Mouse (Mus musculus): ENCODE results near the gene Gcnt2. TPM values are rescaled to one million over a fixed set of nuclear protein-coding genes. Genes with fewer than 3 reads are reported as not detected.
A peak's percentile ranks its signal among the peaks of the same experiment; 100 is the strongest.
"Not testable (repeated sequence)": the region's sequence is repeated elsewhere in the genome, so short reads cannot be mapped to it uniquely, and the experiment has no call there.

Gene Gcnt2
- total RNA-seq, 1 experiment from 2014 or later: 97.6 TPM

DNA sequence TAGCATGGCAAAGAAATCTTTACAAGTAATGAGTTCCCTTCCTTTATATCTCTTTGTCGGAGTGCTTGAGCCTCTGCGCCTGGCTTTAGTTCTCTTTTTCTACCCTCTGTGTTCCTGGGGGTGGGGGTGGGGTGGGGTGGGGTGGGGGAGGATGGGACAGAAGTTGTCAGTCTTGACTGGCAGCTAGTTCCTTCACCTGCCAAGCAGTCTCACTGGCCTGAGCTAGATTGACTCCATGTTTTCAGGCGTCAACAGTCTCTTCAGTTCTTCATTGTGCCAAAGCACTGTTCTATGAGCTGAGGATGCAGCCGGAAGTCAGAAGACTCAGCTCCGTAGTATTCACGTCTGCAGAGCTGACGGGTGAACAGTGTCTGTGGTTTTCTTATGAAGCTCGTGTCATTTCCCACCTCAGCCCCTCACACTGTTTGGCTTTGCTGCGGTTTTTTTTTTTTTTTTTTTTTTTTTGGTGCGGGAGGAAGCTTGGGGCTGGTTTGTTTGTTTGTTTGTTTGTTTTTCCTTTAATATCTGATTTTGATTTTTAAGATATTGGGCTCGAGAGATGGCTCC is 62.8 kb downstream of the Gcnt2 start:
- 0 out of 2 replicates have a peak, but pooled peaks have one; percentile 6 for ATAC-seq (replicated peaks; ENCODE audit: insufficient number of reproducible peaks, low FRiP score, low TSS enrichment, poor library complexity, severe bottlenecking)

DNA sequence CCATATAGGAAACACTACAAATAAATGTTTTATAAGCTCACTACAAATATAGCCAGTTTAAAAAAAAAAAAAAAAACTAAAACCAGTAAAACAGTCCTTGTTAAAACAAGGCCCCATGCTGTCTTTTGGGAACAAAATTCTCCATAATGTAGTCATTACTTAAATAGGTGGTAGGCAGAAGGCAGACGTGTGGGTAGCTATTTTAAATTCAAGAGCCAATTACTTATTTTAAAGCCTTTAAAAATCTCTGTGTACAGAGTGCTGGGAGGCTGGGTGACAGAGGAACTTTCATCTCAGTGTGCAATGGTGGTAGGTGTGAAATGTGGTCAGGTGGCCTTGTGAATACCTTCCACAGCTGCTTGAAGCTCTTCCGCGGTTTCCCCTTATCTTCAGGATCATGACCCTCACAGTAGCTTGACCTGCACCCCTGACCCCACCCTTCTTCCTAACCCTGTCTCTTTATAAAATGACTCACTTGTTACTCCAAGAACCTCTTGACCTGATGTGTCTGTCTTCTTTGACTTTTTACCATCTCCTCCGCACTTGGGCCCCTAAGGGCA is 64.3 kb downstream of the Gcnt2 start:
- ATAC-seq (replicated peaks; ENCODE audit: insufficient number of reproducible peaks, low FRiP score, low TSS enrichment, poor library complexity, severe bottlenecking): no peak

DNA sequence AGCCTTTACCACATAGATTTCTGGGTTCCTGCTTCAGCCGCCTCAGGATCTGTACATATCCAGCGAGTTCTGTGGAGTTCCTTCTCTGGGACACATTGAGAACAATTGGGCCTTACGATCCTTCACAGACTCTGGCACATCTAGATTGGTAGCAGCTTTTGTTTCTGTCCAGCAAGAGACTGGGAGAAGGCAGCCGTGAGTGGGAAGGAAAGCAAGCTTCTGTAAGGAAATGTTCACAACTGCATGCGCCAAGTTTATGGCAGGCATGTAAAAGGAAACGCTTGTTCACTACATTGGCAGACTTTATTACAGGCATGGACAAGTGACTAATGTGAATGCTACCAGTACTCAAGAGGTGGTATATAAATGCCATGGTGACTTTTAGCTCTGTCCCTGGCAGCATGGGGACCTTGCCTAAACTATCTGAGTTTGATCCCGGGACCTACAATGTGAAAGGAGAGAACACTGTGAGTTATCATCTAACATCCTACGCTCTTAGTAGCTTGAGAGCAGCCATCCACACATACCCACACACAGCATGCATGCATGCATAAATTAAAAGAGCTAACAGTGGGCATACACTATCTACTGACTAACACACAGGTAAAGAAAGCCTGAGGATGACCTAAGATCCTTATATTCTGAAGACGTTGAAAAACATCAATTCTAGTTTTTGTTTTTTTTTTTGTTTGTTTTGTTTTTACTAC is 68.8 kb downstream of the Gcnt2 start:
- ATAC-seq (replicated peaks; ENCODE audit: insufficient number of reproducible peaks, low FRiP score, low TSS enrichment, poor library complexity, severe bottlenecking): no peak

DNA sequence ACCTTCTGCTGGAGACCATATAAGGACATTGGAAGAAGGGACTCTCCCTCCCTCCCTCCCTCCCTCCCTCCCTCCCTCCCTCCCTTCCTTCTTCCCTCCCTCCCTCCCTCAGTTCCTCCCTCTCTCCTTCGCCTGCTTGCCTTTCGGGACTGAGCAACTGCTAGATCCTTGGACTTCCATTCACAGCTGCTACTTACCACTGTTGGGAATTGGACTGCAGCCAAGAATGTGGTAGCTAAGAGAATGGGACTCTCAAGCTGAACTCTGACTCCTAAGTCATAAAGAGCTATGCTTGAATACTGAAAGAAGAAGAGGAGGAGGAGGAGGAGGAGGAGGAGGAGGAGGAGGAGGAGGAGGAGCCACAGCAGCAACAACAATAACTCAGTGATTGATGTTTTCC is 72.3 kb downstream of the Gcnt2 start:
- ATAC-seq (replicated peaks; ENCODE audit: insufficient number of reproducible peaks, low FRiP score, low TSS enrichment, poor library complexity, severe bottlenecking): not testable (repeated sequence)

DNA sequence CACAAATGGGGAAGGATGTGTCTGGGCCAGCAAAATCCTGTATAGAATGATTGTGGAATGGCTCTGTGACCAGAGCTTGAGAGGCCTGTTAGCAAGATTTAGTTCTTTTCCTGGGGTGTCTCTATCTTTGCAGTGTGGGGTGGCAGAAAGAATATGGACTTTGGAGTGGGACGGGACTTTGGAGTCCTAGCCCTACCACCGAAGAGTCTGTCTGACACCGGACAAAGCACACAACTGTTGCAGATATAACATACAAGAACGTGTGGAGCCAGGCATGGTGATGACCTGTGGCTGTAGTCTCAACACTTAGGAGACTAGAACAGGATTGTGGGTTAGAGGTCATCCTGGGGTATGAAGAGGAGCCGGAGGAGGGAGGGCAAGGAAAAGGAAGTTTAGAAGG is 73.0 kb downstream of the Gcnt2 start:
- no peak for ATAC-seq (replicated peaks; ENCODE audit: insufficient number of reproducible peaks, low FRiP score, low TSS enrichment, poor library complexity, severe bottlenecking)

DNA sequence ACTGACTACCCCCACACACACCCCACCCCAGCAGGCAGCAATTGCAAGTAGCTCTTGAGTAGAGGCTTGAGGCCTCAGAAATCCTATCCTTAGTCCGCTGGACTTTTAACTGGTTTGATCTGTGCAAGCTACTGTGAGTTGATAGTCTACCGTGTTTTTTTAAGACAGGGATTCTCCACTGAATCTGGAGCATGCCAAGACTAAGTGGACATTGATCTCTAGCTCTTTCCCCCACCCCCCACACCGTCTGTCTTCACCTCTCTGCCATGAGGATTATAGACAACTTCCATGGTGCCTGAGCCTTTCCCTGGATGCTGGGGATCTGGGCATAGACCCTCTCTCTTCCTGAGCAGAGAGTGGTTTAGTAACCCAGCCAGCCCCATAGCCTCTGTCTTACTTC is 74.8 kb downstream of the Gcnt2 start:
- ATAC-seq (replicated peaks; ENCODE audit: insufficient number of reproducible peaks, low FRiP score, low TSS enrichment, poor library complexity, severe bottlenecking): no peak

DNA sequence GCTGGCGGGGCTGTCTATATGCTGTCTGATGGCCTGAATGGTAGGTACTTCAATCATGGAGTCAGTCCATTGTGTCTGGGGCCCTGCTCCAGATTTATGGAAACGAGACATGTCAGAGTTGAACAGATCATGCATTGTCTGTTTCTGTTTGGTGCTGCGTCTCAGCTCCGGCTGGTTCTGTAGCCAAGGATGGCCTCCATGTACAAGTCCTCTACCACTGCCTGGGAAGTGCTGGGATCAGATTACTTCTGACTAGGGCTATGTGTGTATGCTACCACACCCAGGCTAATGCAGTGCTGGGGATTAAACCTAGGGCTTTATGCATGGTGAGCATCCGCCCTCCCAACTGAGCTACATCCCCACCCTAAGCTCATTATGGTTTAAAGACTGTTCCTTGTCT is 78.0 kb downstream of the Gcnt2 start:
- ATAC-seq (replicated peaks; ENCODE audit: insufficient number of reproducible peaks, low FRiP score, low TSS enrichment, poor library complexity, severe bottlenecking): no peak

DNA sequence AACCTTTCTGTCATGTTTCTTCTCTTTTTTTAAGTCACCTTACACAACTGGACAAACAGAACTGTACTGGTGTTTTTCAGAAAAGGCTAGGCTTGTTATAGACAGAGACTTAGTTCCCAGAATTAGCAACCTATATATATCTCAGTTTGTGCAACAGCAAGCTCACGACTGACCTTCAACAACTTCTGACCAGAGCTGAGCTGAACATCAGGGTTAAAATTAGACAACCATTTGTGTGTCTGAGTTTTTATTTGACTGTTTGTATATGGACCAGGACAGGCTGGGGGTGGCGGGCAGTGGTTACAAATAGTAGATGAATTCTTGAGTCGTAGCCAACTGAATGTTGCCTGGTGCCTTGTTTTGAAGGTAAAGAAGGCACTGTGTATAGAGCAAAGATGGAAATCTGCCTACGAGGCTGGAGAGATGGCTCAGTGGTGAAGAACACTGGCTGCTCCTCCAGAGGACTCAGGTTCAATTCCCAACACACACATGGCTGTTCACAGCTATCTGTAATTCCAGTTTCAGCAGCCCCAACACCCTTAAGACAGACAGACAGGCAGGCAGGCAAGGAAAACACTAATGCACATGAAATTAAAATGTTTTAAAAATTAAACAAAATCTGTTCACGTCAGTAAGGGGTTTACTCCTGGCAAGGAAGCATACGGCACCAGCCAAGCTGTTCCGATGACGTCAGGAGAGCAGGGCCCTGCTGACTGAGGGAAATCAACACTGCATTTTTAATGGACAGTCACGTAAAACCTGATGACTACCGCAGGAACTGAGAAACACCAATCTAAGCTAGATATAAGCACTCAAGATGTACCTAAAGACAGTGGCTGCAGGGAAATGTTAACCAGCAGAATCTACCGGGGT is 79.2 kb downstream of the Gcnt2 start:
- ATAC-seq (replicated peaks; ENCODE audit: insufficient number of reproducible peaks, low FRiP score, low TSS enrichment, poor library complexity, severe bottlenecking): peak; percentile 77

DNA sequence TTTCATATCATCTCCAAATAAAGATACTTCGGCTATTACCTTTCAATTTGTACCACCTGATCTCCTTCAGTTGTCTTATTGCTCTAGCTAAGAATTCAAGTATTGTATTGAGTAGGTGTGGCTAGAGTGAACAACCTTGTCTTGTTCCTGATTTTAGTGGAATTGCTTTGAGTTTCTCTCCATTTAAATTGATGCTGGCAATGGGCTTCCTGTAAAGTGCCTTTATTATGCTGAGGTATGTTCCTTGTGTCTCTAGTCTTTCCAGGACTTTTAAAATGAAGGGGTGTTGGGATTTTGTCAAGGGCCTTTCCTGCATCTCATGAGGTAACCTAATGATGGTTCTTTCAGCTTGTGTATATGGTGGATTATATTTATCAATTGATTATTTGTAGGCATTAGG is 83.5 kb downstream of the Gcnt2 start:
- no peak for ATAC-seq (replicated peaks; ENCODE audit: insufficient number of reproducible peaks, low FRiP score, low TSS enrichment, poor library complexity, severe bottlenecking)

DNA sequence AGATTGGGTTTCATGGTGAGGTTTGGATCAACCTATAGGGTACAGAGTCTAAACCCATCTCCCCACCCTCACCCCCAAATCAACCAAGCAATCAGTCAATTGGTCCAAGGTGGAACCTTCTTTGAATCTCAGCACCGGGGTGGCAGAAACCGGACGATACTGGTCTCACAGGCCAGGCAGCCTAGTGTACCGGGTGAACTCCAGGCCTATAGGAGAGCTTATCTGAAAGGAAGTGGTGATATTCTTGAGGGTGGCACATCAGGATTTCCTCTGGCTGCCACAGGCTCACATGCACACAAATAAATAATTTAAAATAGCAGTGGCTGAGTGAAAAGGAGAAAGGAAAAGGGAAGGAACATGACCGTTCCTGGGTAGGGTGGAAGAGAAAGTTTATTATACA is 84.4 kb downstream of the Gcnt2 start:
- ATAC-seq (replicated peaks; ENCODE audit: insufficient number of reproducible peaks, low FRiP score, low TSS enrichment, poor library complexity, severe bottlenecking): no peak

DNA sequence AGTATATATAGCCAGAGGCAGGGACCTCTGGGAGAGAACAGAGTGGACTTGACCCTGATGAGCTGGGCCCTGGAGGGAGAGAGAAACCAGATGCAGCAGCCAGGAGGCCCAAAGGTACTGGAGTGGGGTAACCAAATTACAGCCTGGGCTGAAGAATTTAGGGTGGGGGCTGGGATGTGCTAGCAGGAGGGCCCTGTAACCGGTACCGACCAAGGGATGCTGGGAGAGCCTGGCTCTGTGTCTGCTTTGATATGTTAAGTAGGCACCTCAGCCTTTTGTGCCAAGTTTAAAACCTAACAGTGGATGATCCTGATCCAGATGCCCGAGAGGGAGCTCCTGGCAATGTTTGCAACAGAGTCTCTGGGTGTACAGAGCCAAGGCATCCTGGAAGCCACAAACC is 84.8 kb downstream of the Gcnt2 start:
- ATAC-seq (replicated peaks; ENCODE audit: insufficient number of reproducible peaks, low FRiP score, low TSS enrichment, poor library complexity, severe bottlenecking): no peak

DNA sequence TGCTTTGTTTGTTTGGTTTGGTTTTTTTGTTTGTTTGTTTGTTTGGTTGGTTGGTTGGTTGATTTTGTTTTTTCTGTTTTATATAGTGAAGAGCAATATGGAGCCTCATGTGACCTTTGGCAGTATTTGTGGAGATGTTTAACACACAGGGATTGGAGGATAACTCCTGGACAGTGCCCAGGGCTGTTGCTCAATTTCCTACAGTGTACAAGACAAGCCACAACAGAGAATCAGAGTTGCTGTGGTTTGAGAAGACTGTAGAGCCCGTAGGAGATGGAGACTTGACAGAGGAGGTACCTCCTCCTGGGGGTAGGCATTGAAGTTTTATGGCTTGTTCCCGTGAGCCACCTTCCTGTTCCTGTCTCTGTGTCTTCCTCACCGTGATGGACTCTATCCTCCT is 87.0 kb downstream of the Gcnt2 start:
- ATAC-seq (replicated peaks; ENCODE audit: insufficient number of reproducible peaks, low FRiP score, low TSS enrichment, poor library complexity, severe bottlenecking): no peak

DNA sequence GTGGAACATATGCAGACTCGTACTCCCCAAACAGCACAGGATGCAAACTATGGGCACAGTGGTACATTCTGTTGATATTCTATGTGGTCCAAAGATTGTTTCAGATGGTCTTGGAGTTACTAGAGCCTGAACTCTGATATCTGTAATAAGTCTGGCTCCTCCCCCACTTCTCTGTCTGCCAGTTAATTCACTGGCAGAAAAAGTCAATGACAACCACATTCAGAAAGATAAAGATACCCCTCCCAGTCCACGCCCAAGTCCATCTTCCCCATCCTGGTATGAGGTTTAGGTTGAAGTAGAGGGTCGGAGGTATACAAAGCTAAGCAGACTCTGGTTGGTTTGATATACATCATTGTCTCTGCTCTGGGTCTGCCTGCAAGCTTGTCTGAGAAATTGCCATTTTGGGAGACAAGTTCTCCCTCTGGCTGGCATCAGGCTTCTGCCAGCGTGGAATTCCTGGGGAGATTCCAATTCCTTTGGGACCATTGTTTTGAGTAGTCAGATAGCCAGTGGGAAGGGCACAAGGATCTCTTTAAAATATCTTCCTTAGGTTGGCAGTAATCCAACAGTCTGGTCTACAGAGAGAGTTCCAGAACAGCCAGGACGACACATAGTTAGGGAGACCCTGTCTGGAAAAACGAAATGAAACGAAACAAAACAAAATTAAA is 88.1 kb downstream of the Gcnt2 start:
- no peak for ATAC-seq (replicated peaks; ENCODE audit: insufficient number of reproducible peaks, low FRiP score, low TSS enrichment, poor library complexity, severe bottlenecking)

DNA sequence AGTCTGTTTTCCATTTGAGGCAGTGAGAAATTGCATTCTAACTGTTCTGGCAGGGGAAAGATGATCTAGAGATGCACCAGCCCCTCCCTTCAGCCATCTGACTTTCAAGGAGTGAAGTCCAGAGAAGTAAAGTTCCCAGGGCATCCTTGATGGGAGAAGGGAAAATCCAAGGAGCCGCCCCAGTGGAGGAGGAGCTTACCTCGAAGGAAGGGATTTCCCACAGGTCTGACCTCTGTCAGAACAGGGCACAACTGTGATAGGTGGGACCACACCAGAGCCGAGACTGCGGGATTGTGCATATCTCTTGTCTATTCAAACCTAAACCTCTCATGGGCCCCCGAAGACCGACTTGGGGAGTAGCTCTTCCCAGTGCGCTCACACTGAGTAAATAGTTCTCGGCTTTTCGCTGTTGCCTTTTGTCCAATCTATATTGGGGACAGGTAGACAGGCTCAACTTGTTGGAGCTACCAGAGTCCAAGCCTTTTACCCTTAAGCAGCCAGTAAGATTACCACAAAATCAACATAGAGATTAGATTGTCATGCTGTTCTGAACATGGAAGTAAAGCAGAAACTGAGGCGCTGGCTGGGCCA is 91.9 kb downstream of the Gcnt2 start:
- ATAC-seq (replicated peaks; ENCODE audit: insufficient number of reproducible peaks, low FRiP score, low TSS enrichment, poor library complexity, severe bottlenecking): no peak

DNA sequence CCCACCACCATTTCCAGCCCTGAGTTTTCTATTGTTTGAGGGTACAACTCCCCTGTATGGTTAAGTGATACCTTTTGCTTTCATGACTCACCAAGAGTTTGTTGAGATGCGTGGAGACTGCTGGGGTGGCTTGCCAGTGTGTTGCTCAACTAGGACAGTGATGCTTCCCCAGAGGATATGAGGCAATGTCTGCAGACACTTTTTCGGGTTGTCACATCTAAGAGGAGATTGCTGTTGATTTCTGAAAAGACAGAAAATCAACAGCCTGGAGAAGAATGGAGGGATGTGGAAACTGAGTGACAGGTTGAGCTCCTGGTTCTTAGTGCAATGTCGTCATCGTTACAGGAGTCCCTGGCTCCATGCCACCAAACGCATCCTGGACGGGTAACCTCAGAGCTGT is 93.7 kb downstream of the Gcnt2 start:
- ATAC-seq (replicated peaks; ENCODE audit: insufficient number of reproducible peaks, low FRiP score, low TSS enrichment, poor library complexity, severe bottlenecking): peak; percentile 87

DNA sequence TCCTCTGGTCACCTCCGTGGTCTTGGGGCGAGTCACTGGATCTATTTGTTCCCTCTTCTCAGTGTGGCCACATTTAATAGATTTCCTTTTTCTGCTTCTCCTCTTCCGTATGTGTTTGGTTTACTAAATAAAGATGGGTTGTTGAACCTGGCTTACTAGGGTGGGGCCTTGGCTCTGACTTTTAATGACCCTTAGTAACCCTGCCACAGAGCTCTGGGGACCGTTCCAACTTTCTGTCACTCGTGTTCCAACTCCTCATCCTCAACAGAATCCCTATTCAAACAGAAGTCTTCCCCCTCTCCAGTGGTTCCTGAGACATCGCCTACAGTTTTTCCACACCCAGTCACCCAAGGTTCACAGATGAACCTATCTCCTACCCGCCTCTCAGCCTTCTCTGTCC is 96.2 kb downstream of the Gcnt2 start:
- no peak for ATAC-seq (replicated peaks; ENCODE audit: insufficient number of reproducible peaks, low FRiP score, low TSS enrichment, poor library complexity, severe bottlenecking)

DNA sequence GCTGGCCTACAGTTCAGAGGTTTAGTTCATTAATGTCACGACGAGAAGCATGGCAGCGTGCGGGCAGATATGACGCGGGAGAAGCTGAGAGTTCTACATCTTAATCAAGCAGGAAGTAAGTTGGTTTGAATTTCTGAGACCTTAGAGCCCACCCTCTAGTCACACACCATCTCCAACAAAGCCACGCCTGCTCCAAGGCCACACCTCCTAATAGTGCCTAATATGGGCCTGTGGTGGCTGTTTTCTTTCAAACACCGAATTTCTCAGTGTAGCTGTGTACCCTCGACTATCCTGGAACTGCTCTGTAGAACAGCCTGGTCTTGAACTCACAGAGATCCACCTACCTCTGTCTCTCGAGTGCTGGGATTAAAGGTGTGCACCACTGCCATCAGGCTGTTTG is 108.1 kb downstream of the Gcnt2 start:
- ATAC-seq (replicated peaks; ENCODE audit: insufficient number of reproducible peaks, low FRiP score, low TSS enrichment, poor library complexity, severe bottlenecking): peak; percentile 53

DNA sequence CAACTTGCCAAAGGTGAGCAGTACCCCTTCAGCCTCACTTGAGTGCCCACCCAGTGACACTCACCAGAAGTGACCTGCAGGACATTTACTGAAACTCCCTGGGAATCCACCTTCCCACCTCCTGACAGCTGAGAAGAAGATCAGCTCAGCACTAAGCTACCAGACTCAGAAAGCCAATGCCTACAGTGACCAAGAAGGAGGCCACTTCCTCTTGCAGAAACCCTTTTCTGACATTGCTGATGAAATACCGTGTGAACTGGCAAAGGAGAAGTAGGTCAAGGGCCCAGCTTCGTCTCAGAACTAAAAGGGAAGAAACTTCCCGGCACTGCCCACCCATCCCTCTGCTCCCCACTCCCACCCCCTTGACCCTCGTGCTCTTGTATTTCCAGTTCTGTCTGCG is 109.0 kb downstream of the Gcnt2 start:
- ATAC-seq (replicated peaks; ENCODE audit: insufficient number of reproducible peaks, low FRiP score, low TSS enrichment, poor library complexity, severe bottlenecking): peak; percentile 72

Data from monocyte, adult 5-6 weeks (primary cell).